Mouse (Mus musculus) liver, embryonic 18 days (tissue): ENCODE results near the gene Toe1. TPM values are rescaled to one million over a fixed set of nuclear protein-coding genes. Genes with fewer than 3 reads are reported as not detected.

ENCODE experiments used
- polyA plus RNA-seq: library from polyadenylated mRNA; depleted of rRNA; stranded (reverse); fragments of >200 nt; gene quantifications from 2 replicates; pipeline ENCODE4 v1.2.3, GENCODE M21; 2012; rRNA removed

Gene Toe1
- polyA plus RNA-seq: 9.7 and 11.0 TPM in 2 replicates

GRCm38 (mm10) chr4:116807197-116808129 lies at the start of gene Toe1, which contains the start of gene Mutyh:
Toe1 (minus strand) TSS chr4:116807640.
Mutyh (plus strand) TSS chr4:116807723.

GRCm38 (mm10) chr4:116821694-116822016 lies 14.2 kb upstream of the Toe1 start, which contains the start of gene Hpdl:
Hpdl (minus strand) TSS chr4:116821707.

Other genes with a start within 250 kb of the Toe1 start
- 26.6 TPM in 2 replicates for gene Gpbp1l1, start 250.0 kb downstream of the Toe1 start, polyA plus RNA-seq
- 3.4 and 3.9 TPM in 2 replicates for gene Ccdc17, start 211.0 kb downstream of the Toe1 start, polyA plus RNA-seq
- 20.1 TPM in 2 replicates for gene Nasp, start 179.7 kb downstream of the Toe1 start, polyA plus RNA-seq
- 277 and 296 TPM in 2 replicates for gene Akr1a1, start 156.0 kb downstream of the Toe1 start, polyA plus RNA-seq
- gene Prdx1, start 122.1 kb downstream of the Toe1 start, polyA plus RNA-seq: 463 and 613 TPM in 2 replicates
- 7.0 and 7.4 TPM in 2 replicates for gene Mmachc, start 99.2 kb downstream of the Toe1 start, polyA plus RNA-seq
- gene Ccdc163, start 99.1 kb downstream of the Toe1 start, polyA plus RNA-seq: 17.1 and 20.6 TPM in 2 replicates
- 4.7 and 4.9 TPM in 2 replicates for gene Tesk2, start 86.7 kb downstream of the Toe1 start, polyA plus RNA-seq
- 2.8 and 3.1 TPM in 2 replicates for gene Mutyh, start 83 bp upstream of the Toe1 start, polyA plus RNA-seq
- 0.06 and 0.07 TPM in 2 replicates for gene Hpdl, start 14.1 kb upstream of the Toe1 start, polyA plus RNA-seq
- gene Zswim5, start 69.7 kb upstream of the Toe1 start, polyA plus RNA-seq: 0.05 and 0.07 TPM in 2 replicates
- gene Urod, start 186.8 kb upstream of the Toe1 start, polyA plus RNA-seq: 200 and 202 TPM in 2 replicates
- 8.1 and 8.6 TPM in 2 replicates for gene Hectd3, start 187.7 kb upstream of the Toe1 start, polyA plus RNA-seq
- gene Eif2b3, start 211.8 kb upstream of the Toe1 start, polyA plus RNA-seq: 10.5 and 10.8 TPM in 2 replicates